In the genomic region with DNA sequence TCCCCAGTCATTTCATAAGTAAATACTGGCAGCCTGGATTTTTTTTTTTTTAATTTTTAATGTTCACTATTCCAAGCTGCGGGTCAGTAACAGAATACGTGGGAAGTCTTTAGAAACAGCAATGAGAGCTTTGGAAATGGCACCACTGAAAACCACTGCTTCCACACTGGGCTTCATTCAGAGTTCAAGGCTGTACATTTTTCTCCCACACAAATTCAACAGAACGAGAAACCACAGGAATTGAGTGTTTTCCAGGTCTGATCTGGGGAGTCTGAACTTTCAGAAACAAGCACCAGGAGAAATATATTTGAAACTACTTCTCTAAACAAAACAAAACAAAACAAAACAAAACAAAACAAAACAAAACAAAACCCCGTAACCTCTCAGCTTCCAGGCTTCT, we compare ENCODE assay signal across 21 mouse cellular contexts.
DNase-seq lines count a peak whose midpoint lies in the region; ATAC-seq and TF ChIP-seq lines count a peak whose summit lies in the region.
"Had no signal": no experiment of that assay in that cellular context is flagged by ENCODE, and none has a peak within 500 bp of the region (broad histone marks: within the 10 kb centered on the region; RNA-seq: fewer than 3 reads in every experiment).

No protein-coding gene starts in this region.

- H3K4me3 ChIP-seq in embryonic facial prominence, embryonic 12.5 days: no peak overlapping the region
- no peak overlapping the region for H3K4me3 ChIP-seq in embryonic facial prominence, embryonic 10.5 days
- H3K4me3 ChIP-seq in CH12.LX (replicated peaks in 1 of 3; ENCODE audit: low read depth in 2 of 3, low read length in 2 of 3, poor library complexity in 1 of 3): no peak overlapping the region
- no peak overlapping the region for H3K4me3 ChIP-seq in embryonic facial prominence, embryonic 13.5 days
- H3K4me3 ChIP-seq in limb, embryonic 15.5 days: no peak overlapping the region
- no peak overlapping the region for H3K4me3 ChIP-seq in lung, adult 2 months (replicated peaks; ENCODE audit: extremely low read depth, low read depth, low read length)
- H3K4me3 ChIP-seq in midbrain, embryonic 15.5 days: no peak overlapping the region
- no peak overlapping the region for H3K4me3 ChIP-seq in gastrocnemius, adult 2 months
- H3K4me3 ChIP-seq: embryonic facial prominence, embryonic 15.5 days; forebrain, embryonic 12.5 days; heart, embryonic 12.5 days; hindbrain, embryonic 10.5 days; hindbrain, embryonic 15.5 days had no signal

- TF ChIP-seq EP300 in CH12.LX (IDR thresholded peaks at IDR 0.05; ENCODE audit: low read length): no peak

- H3K9me3 ChIP-seq in embryonic facial prominence, embryonic 12.5 days: no peaks in the 10 kb centered on the region
- H3K9me3 ChIP-seq in embryonic facial prominence, embryonic 10.5 days: no peaks in the 10 kb centered on the region
- no peaks in the 10 kb centered on the region for H3K9me3 ChIP-seq in CH12.LX (replicated peaks; ENCODE audit: low read length)
- no peaks in the 10 kb centered on the region for H3K9me3 ChIP-seq in embryonic facial prominence, embryonic 13.5 days
- no peaks in the 10 kb centered on the region for H3K9me3 ChIP-seq in limb, embryonic 15.5 days
- no peaks in the 10 kb centered on the region for H3K9me3 ChIP-seq in midbrain, embryonic 15.5 days
- H3K9me3 ChIP-seq: embryonic facial prominence, embryonic 15.5 days; forebrain, embryonic 12.5 days; heart, embryonic 12.5 days; hindbrain, embryonic 10.5 days; hindbrain, embryonic 15.5 days had no signal

- no peak for TF ChIP-seq CTCF in CH12.LX (conservative IDR thresholded peaks at IDR 0.05 in 1 of 2, IDR thresholded peaks at IDR 0.05 in 1 of 2; ENCODE audit: low read depth in 2 of 2, low read length in 2 of 2)
- TF ChIP-seq CTCF in lung, adult 2 months (IDR thresholded peaks at IDR 0.05; ENCODE audit: insufficient read depth, low read length): no peak
- no peak for TF ChIP-seq CTCF in gastrocnemius, adult 2 months (IDR thresholded peaks at IDR 0.05)

- H3K4me2 ChIP-seq in embryonic facial prominence, embryonic 12.5 days (replicated peaks): no peak overlapping the region
- H3K4me2 ChIP-seq in CH12.LX (ENCODE audit: insufficient read depth, low read depth, poor library complexity, severe bottlenecking): peak overlapping the region; percentile 13; the same call in 1 of the 2 replicates
- H3K4me2 ChIP-seq in embryonic facial prominence, embryonic 13.5 days: no peak overlapping the region
- H3K4me2 ChIP-seq in limb, embryonic 15.5 days: no peak overlapping the region
- no peak overlapping the region for H3K4me2 ChIP-seq in midbrain, embryonic 15.5 days
- H3K4me2 ChIP-seq: embryonic facial prominence, embryonic 15.5 days; forebrain, embryonic 12.5 days; heart, embryonic 12.5 days; hindbrain, embryonic 15.5 days had no signal

- no peak for TF ChIP-seq RAD21 in CH12.LX (IDR thresholded peaks at IDR 0.05; ENCODE audit: low read depth, low read length)

- 53% methylated on average over 4 of the region's 4 CpGs for WGBS in embryonic facial prominence, embryonic 12.5 days
- WGBS in embryonic facial prominence, embryonic 10.5 days: 77% methylated on average over 4 of the region's 4 CpGs
- WGBS in embryonic facial prominence, embryonic 13.5 days: 52% methylated on average over 4 of the region's 4 CpGs
- WGBS in limb, embryonic 15.5 days: 53% methylated on average over 4 of the region's 4 CpGs
- WGBS in lung, adult 2 months: 50% methylated on average over 4 of the region's 4 CpGs
- 80% methylated on average over 4 of the region's 4 CpGs for WGBS in midbrain, embryonic 15.5 days

- in situ Hi-C loops in CH12.LX (cut with MboI; ENCODE audit: low pct_ligation_motif_present, low pct_unique_long_range_greater_than_20kb, low sequenced_read_pairs): no loop called here

- H3K9ac ChIP-seq in embryonic facial prominence, embryonic 12.5 days: no peak overlapping the region
- H3K9ac ChIP-seq in CH12.LX (ENCODE audit: insufficient read depth, low read depth): no peak overlapping the region
- no peak overlapping the region for H3K9ac ChIP-seq in embryonic facial prominence, embryonic 13.5 days
- no peak overlapping the region for H3K9ac ChIP-seq in limb, embryonic 15.5 days
- H3K9ac ChIP-seq in midbrain, embryonic 15.5 days: no peak overlapping the region
- H3K9ac ChIP-seq: embryonic facial prominence, embryonic 15.5 days; forebrain, embryonic 12.5 days; heart, embryonic 12.5 days; hindbrain, embryonic 15.5 days had no signal

- no peaks in the 10 kb centered on the region for H3K79me2 ChIP-seq in CH12.LX (replicated peaks; ENCODE audit: control insufficient read depth, extremely low read depth, insufficient read depth, poor library complexity, severe bottlenecking)

- peaks cover 4% of the 10 kb centered on the region; the same call in 1 of the 2 replicates for H3K4me1 ChIP-seq in embryonic facial prominence, embryonic 12.5 days
- peaks cover 29% of the 10 kb centered on the region for H3K4me1 ChIP-seq in embryonic facial prominence, embryonic 10.5 days
- no peaks in the 10 kb centered on the region; a peak in 1 of 4 replicates for H3K4me1 ChIP-seq in CH12.LX (ENCODE audit: control insufficient read depth in 1 of 2, insufficient read depth in 2 of 2)
- peaks cover 32% of the 10 kb centered on the region for H3K4me1 ChIP-seq in embryonic facial prominence, embryonic 13.5 days
- H3K4me1 ChIP-seq in limb, embryonic 15.5 days: peaks cover 28% of the 10 kb centered on the region
- H3K4me1 ChIP-seq in lung, adult 2 months (ENCODE audit: control insufficient read depth, insufficient read depth, low read length): no peaks in the 10 kb centered on the region
- H3K4me1 ChIP-seq in midbrain, embryonic 15.5 days: peaks cover 17% of the 10 kb centered on the region
- H3K4me1 ChIP-seq: heart, embryonic 12.5 days had no signal

- no peaks in the 10 kb centered on the region for H3K36me3 ChIP-seq in embryonic facial prominence, embryonic 12.5 days
- H3K36me3 ChIP-seq in embryonic facial prominence, embryonic 10.5 days (replicated peaks): no peaks in the 10 kb centered on the region
- H3K36me3 ChIP-seq in CH12.LX (replicated peaks in 1 of 2; ENCODE audit: control insufficient read depth in 1 of 2, insufficient read depth in 1 of 2, low read length in 1 of 2): no peaks in the 10 kb centered on the region
- H3K36me3 ChIP-seq in embryonic facial prominence, embryonic 13.5 days: no peaks in the 10 kb centered on the region
- H3K36me3 ChIP-seq in limb, embryonic 15.5 days: no peaks in the 10 kb centered on the region
- no peaks in the 10 kb centered on the region for H3K36me3 ChIP-seq in midbrain, embryonic 15.5 days (replicated peaks)
- H3K36me3 ChIP-seq: embryonic facial prominence, embryonic 15.5 days; forebrain, embryonic 12.5 days; heart, embryonic 12.5 days; hindbrain, embryonic 10.5 days; hindbrain, embryonic 15.5 days had no signal

- no peak for DNase-seq in embryonic facial prominence, embryonic 10.5 days (ENCODE audit: low spot score)
- DNase-seq in CH12.LX (ENCODE audit: extremely low read depth): no peak
- no peak for DNase-seq in lung, adult 2 months
- no peak for DNase-seq in gastrocnemius, adult 2 months
- DNase-seq: adrenal gland, postnatal 14 days; cerebellum, adult 11 months; cerebellum, adult 8-10 months; cerebellum, postnatal 14 days; embryo, embryonic 11 days; gastrocnemius, postnatal 14 days had no signal

- 0 out of 2 replicates have a peak overlapping the region, but pooled peaks have one; percentile 23 for H3K27ac ChIP-seq in embryonic facial prominence, embryonic 12.5 days
- no peak overlapping the region for H3K27ac ChIP-seq in embryonic facial prominence, embryonic 10.5 days (replicated peaks)
- H3K27ac ChIP-seq in CH12.LX (ENCODE audit: insufficient read depth, low read depth): no peak overlapping the region
- H3K27ac ChIP-seq in embryonic facial prominence, embryonic 13.5 days: peak overlapping the region; percentile 33; the same call in 1 of the 2 replicates
- peak overlapping the region; percentile 43 for H3K27ac ChIP-seq in limb, embryonic 15.5 days
- no peak overlapping the region for H3K27ac ChIP-seq in midbrain, embryonic 15.5 days
- no peak overlapping the region; the same call in 1 of the 2 replicates for H3K27ac ChIP-seq in gastrocnemius, adult 2 months
- H3K27ac ChIP-seq: embryonic facial prominence, embryonic 15.5 days; forebrain, embryonic 12.5 days; hindbrain, embryonic 10.5 days; hindbrain, embryonic 15.5 days had no signal

- ATAC-seq in embryonic facial prominence, embryonic 12.5 days (ENCODE audit: insufficient number of reproducible peaks, insufficient read depth, low FRiP score, low TSS enrichment): no peak
- no peak for ATAC-seq in embryonic facial prominence, embryonic 13.5 days (ENCODE audit: insufficient number of reproducible peaks, insufficient read depth, low FRiP score, low TSS enrichment, low read depth)
- ATAC-seq in limb, embryonic 15.5 days (ENCODE audit: insufficient number of reproducible peaks, low FRiP score, low TSS enrichment, low read depth): no peak
- ATAC-seq in midbrain, embryonic 15.5 days (replicated peaks): no peak
- ATAC-seq: forebrain, embryonic 16.5 days; intestine, embryonic 16.5 days had no signal

- no peak for TF ChIP-seq POLR2A in CH12.LX (IDR thresholded peaks at IDR 0.05; ENCODE audit: low read depth, low read length)
- no peak for TF ChIP-seq POLR2A in lung, adult 2 months (IDR thresholded peaks at IDR 0.05; ENCODE audit: borderline replicate concordance, extremely low read depth, low read depth, low read length)

- H3K27me3 ChIP-seq in embryonic facial prominence, embryonic 12.5 days: peaks cover 2% of the 10 kb centered on the region; the same call in 1 of the 2 replicates
- H3K27me3 ChIP-seq in embryonic facial prominence, embryonic 10.5 days (replicated peaks; ENCODE audit: low read depth, poor library complexity, severe bottlenecking): no peaks in the 10 kb centered on the region
- no peaks in the 10 kb centered on the region for H3K27me3 ChIP-seq in CH12.LX (replicated peaks)
- H3K27me3 ChIP-seq in embryonic facial prominence, embryonic 13.5 days: peaks cover 6% of the 10 kb centered on the region; the same call in 1 of the 2 replicates
- peaks cover 18% of the 10 kb centered on the region; the same call in 1 of the 2 replicates for H3K27me3 ChIP-seq in limb, embryonic 15.5 days
- H3K27me3 ChIP-seq in midbrain, embryonic 15.5 days (replicated peaks): no peaks in the 10 kb centered on the region
- H3K27me3 ChIP-seq: hindbrain, embryonic 15.5 days had no signal

- dilution Hi-C loops in CH12.LX (cut with MboI; ENCODE audit: extremely low pct_ligation_motif_present, extremely low pct_unique_long_range_greater_than_20kb, low sequenced_read_pairs): no loop called here

- intact Hi-C loops in gastrocnemius, adult 2 months (cut with DNase I): loop anchor here (5.0 kb wide), 1 partner anchor 154 kb away; no protein-coding TSS in a partner anchor

TF ChIP-seq in CH12.LX, 34 proteins besides CTCF, POLR2A, EP300 and RAD21:
- no peak for TF ChIP-seq MXI1 (IDR thresholded peaks at IDR 0.05; ENCODE audit: low read depth, low read length)
- TF ChIP-seq ZNF384 (IDR thresholded peaks at IDR 0.05; ENCODE audit: low read depth, low read length): no peak
- no peak for TF ChIP-seq JUN (IDR thresholded peaks at IDR 0.05; ENCODE audit: insufficient read depth, low read depth, low read length)

Comparison
In these comparisons a context has a peak if more than half of its experiments do, and no peak if none do; other contexts are left out.
1. H3K27ac ChIP-seq: peak in embryonic facial prominence, embryonic 12.5 days (single experiment), embryonic facial prominence, embryonic 13.5 days (single experiment) and limb, embryonic 15.5 days (single experiment); none in embryonic facial prominence, embryonic 10.5 days (single experiment), CH12.LX (single experiment), midbrain, embryonic 15.5 days (single experiment) and gastrocnemius, adult 2 months (single experiment).